Mouse (Mus musculus) lung, adult 2 months (tissue): Measurements from ENCODE around the gene Cldn15.

Experiments used
- CTCF ChIP-seq: fragments of 200-500 bp; IDR thresholded peaks from 2 replicates; pipeline ENCODE4 v1.5.1; 2011; ENCODE audit warnings: mild to moderate bottlenecking, low read length, control low read depth; ENCODE audit not compliant: insufficient read depth
- POLR2A ChIP-seq: fragments of 200-500 bp; IDR thresholded peaks from 2 replicates; pipeline ENCODE4 v1.6.1; 2011; ENCODE audit warnings: low read depth, mild to moderate bottlenecking, control low read depth, low read length, borderline replicate concordance; ENCODE audit errors: extremely low read depth

DNA sequence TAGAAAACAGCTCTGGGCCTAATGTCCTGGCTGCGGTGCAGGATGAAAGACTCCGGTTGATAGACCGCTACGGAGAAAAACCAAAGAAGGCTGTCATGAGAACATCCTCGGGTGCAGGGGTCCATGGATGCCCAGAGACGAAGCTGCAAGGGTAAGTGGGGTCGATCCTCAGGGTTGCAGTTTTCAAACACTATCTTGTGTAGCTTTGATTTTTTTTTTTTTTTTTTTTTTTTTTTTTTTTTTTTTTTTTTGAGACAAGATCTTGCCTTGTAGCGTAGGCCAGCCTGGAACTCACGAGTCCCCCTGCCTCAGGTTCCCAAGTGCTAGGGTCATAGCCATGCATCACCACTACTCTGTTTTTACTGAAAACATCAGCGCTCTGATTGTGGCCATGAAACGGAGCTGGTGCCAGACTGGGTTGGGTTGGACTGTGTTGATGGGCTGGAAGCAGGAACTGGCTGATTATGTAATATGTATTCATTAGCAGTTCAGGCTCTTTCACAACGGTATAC is 12.9 kb upstream of the Cldn15 start:
- TF ChIP-seq CTCF (no peak), POLR2A (peak; percentile 41; the same call in 1 of the 2 replicates)
